Mouse (Mus musculus) liver, adult 2 months (tissue): ENCODE results near the gene Csmd2.

Experiments
- CTCF ChIP-seq: fragments of 200-500 bp; IDR thresholded peaks from 2 replicates; pipeline ENCODE4 v1.5.1; 2011; ENCODE audit warnings: low read depth, low read length, control low read depth
- POLR2A ChIP-seq: fragments of 200-500 bp; IDR thresholded peaks from 2 replicates; pipeline ENCODE4 v1.6.1; 2011; ENCODE audit warnings: low read length, control low read depth; ENCODE audit not compliant: insufficient read depth; ENCODE audit errors: extremely low read depth

DNA sequence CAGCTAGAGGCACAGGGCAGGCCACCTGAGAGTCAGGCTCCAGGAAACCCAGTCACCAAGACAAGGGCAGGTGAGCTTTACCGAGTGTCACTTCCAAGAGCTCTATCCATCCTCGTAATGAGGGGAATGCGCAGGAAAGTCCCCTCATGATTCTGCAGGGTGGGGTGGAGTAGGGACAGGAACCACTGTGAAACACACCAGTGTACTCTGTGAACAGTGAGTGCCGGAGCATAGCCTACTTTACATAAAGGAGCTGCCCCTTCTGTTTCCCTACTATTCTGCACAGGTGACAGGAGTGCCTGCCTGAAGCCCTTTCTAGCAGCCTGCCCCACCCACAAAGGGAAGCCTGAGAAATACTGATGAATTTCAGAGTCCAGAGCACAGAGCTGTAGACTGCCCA, 605.6 kb downstream of the Csmd2 start:
- TF ChIP-seq CTCF = no peak
- TF ChIP-seq POLR2A = no peak
